Mouse (Mus musculus) liver, embryonic 11.5 days (tissue): ENCODE results near the gene Csrnp3. TPM values are rescaled to one million over a fixed set of nuclear protein-coding genes. Genes with fewer than 3 reads are reported as not detected.

Experiments used
- ATAC-seq: fragments of 200-750 bp; cut with Nextera tagmentation; replicated peaks from 2 replicates; pipeline ENCODE4 v1.8.0; 2017; ENCODE audit warnings: moderate number of reproducible peaks, mild to moderate bottlenecking, moderate TSS enrichment, moderate library complexity; ENCODE audit not compliant: low FRiP score
- DNase-seq: peaks from one replicate; pipeline ENCODE4 v3.0.0-alpha.2; 2017; ENCODE audit warnings: low spot score
- H3K27ac ChIP-seq: fragments of 300-500 bp; sonication (generic); 2 replicates; pipeline ENCODE4 v1.5.1; 2014; ENCODE audit warnings: mild to moderate bottlenecking, low read depth, low read length, control low read depth
- H3K27me3 ChIP-seq: fragments of 300-500 bp; sonication (generic); replicated peaks from 2 replicates; pipeline ENCODE4 v1.6.1; 2014; ENCODE audit warnings: low read length, mixed read lengths; ENCODE audit not compliant: control insufficient read depth, insufficient read depth
- H3K36me3 ChIP-seq: fragments of 300-500 bp; sonication (generic); 2 replicates; pipeline ENCODE4 v1.6.1; 2014; ENCODE audit warnings: mild to moderate bottlenecking, low read length, moderate library complexity, mixed read lengths; ENCODE audit not compliant: control insufficient read depth, insufficient read depth
- H3K4me1 ChIP-seq: fragments of 300-500 bp; sonication (generic); replicated peaks from 2 replicates; pipeline ENCODE4 v1.6.1; 2014; ENCODE audit warnings: low read length, mixed read lengths; ENCODE audit not compliant: control insufficient read depth, insufficient read depth
- H3K4me2 ChIP-seq: fragments of 300-500 bp; sonication (generic); 2 replicates; pipeline ENCODE4 v1.6.1; 2014; ENCODE audit warnings: mild to moderate bottlenecking, control low read depth, moderate library complexity
- H3K4me3 ChIP-seq: fragments of 300-500 bp; sonication (generic); 2 replicates; pipeline ENCODE4 v1.5.1; 2014; ENCODE audit warnings: low read depth, low read length, control low read depth
- H3K9ac ChIP-seq: fragments of 300-500 bp; sonication (generic); 2 replicates; pipeline ENCODE4 v1.6.1; 2014; ENCODE audit warnings: low read depth, low read length, control low read depth
- H3K9me3 ChIP-seq: fragments of 300-500 bp; sonication (generic); 2 replicates; pipeline ENCODE4 v1.6.1; 2016; ENCODE audit warnings: low read length, inconsistent platforms, mixed read lengths; ENCODE audit not compliant: control insufficient read depth
- WGBS: fragments of 180-500 bp; shearing (Covaris S2); extraction: QIAGEN DNeasy Blood & Tissue Kit; methylation state at CpG from one replicate; pipeline ENCODE4 v1.1.7; 2014; 5-methylcytosine and 5-hydroxymethylcytosine counted together
- polyA plus RNA-seq: library from polyadenylated mRNA; unstranded; fragments of >200 nt; fragmentation: Nextera tagmentation; extraction: Ambion mirVana; gene quantifications from 2 replicates; pipeline ENCODE4 v1.2.1, GENCODE M21; 2014

The Csrnp3 gene
- polyA plus RNA-seq, 1 experiment from 2014 or later = 0.51 TPM

DNA sequence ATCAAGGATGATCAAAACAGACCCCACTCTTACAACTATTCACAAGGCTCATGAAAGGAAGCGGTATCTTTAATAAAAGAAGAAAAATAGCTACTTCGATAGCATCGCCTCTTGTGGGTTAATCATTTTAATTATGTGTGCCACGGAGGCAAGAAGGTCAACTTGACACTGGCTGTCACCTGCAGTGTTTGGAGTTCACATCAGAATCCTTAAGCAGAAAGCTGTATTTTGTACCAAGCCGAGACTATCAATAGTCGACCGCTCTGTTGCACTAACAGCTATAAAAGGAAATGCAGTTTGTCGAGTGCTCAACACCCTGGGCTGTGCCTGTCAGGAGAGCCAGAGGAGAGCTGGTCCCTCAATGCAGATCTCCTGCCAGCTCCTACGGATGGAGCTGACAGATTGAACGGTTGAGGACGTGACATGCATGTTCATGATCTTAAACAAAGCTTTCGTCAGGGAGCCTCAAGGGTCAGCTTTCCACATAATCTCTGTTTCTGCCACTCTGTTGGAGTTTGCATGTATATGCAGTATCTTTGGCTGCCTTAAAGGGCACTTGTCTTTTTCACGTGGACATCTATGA lies 149.4 kb downstream of the Csrnp3 start:
- DNase-seq (no peak), ATAC-seq (no peak)
- H3K9me3 ChIP-seq = no peaks in the 10 kb centered on the region
- no peak overlapping the region for H3K27ac ChIP-seq
- no peak overlapping the region for H3K4me2 ChIP-seq
- H3K4me3 ChIP-seq = no peak overlapping the region
- H3K36me3 ChIP-seq = no peaks in the 10 kb centered on the region
- no peaks in the 10 kb centered on the region for H3K27me3 ChIP-seq
- WGBS = 69% methylated on average over 13 of the region's 13 CpGs
- H3K9ac ChIP-seq = no peak overlapping the region
- no peaks in the 10 kb centered on the region for H3K4me1 ChIP-seq

DNA sequence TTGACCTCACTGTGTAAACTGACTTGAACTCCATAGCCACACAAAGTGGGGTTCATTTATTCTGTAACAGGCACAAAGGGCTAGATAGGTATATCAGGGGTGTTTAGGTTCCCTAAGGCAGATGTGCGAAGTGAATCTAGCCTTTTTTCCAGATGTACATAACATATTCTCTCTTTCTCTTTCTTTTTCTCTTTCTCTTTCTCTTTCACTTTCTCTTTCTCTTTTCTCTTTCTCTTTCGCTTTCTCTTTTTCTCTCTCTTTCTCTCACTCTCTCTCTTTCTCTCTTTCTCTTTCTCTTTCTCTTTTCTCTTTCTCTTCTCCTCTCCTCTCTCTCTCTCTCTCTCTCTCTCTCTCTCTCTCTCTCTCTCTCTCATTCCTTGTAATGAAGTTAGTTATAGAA lies 153.2 kb downstream of the Csrnp3 start:
- Histone ChIP-seq H3K4me3 (no peak overlapping the region), H3K4me1 (no peaks in the 10 kb centered on the region), H3K9ac (no peak overlapping the region), H3K4me2 (no peak overlapping the region), H3K9me3 (no peaks in the 10 kb centered on the region), H3K27ac (no peak overlapping the region), H3K27me3 (no peaks in the 10 kb centered on the region), H3K36me3 (no peaks in the 10 kb centered on the region)
- WGBS = 79% methylated on average over 2 of the region's 2 CpGs
- ATAC-seq (no peak), DNase-seq (no peak)

DNA sequence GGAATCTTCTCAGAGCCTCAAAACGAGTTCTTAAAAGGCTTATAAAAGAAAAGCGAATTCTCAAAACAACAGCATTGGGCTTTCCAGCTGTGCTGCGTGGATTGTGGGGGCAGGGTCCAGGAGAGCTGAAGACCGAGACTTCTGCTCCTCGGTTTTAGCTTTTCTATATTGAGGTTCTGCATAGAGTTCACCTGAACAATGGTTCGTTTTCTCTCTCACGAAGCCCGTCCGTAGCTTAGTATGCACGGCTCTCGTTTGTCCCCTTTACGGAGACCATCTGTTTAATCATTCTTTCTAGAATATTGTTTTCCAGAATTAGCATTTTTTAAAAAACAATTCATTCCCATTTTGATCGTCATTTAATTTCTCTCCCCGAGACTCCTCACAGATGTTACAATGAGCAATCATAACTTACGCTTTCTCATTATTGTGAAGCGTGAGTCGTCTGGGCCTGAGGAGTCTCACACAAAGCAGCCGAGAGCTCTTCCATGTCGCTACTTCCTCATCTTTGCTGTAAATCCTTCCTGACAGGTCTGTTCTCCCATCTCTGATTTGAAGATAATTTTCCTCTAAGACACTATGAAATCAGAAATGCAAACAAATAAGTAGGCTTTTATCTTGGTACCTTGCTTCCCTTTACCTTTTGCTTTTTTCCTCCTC lies 163.6 kb downstream of the Csrnp3 start:
- DNase-seq = no peak
- Histone ChIP-seq H3K4me3 (no peak overlapping the region), H3K9me3 (no peaks in the 10 kb centered on the region), H3K27ac (no peak overlapping the region), H3K4me1 (no peaks in the 10 kb centered on the region), H3K27me3 (no peaks in the 10 kb centered on the region), H3K4me2 (no peak overlapping the region), H3K9ac (no peak overlapping the region), H3K36me3 (no peaks in the 10 kb centered on the region)
- 92% methylated on average over 19 of the region's 19 CpGs for WGBS
- no peak for ATAC-seq

DNA sequence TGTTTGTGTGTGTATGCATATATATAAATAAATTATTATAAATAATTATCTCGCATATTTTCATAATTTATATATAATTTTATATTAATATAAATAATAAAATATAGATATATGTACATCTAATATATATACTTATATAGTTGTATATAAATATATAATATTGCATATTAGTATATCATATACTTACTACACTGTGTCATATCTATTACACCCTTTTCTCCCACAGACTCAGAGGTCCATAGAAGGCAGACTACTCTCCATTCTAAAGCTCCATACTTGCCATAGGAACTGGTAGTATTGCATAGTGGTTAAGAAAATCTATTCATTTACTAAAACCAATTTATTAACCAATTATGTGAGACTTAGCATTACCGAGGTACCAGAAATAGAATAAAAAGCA lies 164.1 kb downstream of the Csrnp3 start:
- Histone ChIP-seq H3K9ac (no peak overlapping the region), H3K4me1 (no peaks in the 10 kb centered on the region), H3K27me3 (no peaks in the 10 kb centered on the region), H3K27ac (no peak overlapping the region), H3K36me3 (no peaks in the 10 kb centered on the region), H3K9me3 (no peaks in the 10 kb centered on the region), H3K4me3 (no peak overlapping the region), H3K4me2 (no peak overlapping the region)
- DNase-seq (no peak), ATAC-seq (no peak)
- WGBS = 73% methylated on average over 2 of the region's 2 CpGs

DNA sequence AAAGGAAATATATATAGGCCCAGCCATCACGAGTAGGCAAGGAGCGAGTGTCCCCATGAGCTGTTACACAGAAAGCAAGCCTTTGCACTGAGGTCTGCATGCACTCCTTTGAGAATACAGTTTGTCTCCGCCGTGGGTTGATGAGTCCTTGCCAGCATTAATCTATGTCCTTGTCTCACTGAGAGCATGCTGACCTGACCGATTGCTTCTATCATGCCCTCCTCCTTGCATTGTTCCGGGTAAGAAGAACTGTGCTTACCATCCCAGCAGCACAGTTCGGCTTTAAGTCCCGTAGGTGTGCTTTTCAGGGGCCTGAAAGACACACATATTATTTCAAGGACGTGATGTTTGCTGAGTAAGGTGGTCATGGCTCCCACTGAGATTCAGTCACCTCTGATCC lies 173.1 kb downstream of the Csrnp3 start:
- ATAC-seq (no peak), DNase-seq (no peak)
- Histone ChIP-seq H3K9me3 (no peaks in the 10 kb centered on the region), H3K27ac (no peak overlapping the region), H3K36me3 (no peaks in the 10 kb centered on the region), H3K4me2 (no peak overlapping the region), H3K4me1 (no peaks in the 10 kb centered on the region), H3K27me3 (no peaks in the 10 kb centered on the region), H3K4me3 (no peak overlapping the region), H3K9ac (no peak overlapping the region)
- 85% methylated on average over 9 of the region's 9 CpGs for WGBS

DNA sequence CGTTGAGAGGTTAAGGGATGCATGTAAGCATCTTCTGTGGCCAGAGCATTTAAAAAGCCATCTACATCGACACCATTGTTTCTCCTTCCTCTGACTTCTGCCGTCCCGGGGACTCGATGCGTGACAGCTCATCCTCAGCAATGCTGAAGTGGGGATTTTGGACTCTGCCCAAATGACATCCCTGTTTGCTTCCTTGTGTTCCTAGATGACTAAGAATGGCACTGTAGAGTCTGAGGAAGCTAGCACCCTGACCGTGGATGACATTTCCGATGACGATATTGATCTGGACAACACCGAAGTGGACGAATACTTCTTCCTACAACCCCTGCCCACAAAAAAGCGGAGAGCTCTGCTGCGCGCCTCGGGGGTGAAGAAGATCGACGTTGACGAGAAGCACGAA lies 173.7 kb downstream of the Csrnp3 start:
- H3K36me3 ChIP-seq = no peaks in the 10 kb centered on the region
- no peaks in the 10 kb centered on the region for H3K27me3 ChIP-seq
- no peaks in the 10 kb centered on the region for H3K4me1 ChIP-seq
- ATAC-seq = no peak
- no peak overlapping the region for H3K27ac ChIP-seq
- WGBS = 87% methylated on average over 19 of the region's 19 CpGs
- H3K9ac ChIP-seq = no peak overlapping the region
- H3K4me3 ChIP-seq = no peak overlapping the region
- no peak overlapping the region for H3K4me2 ChIP-seq
- no peaks in the 10 kb centered on the region for H3K9me3 ChIP-seq
- no peak for DNase-seq

DNA sequence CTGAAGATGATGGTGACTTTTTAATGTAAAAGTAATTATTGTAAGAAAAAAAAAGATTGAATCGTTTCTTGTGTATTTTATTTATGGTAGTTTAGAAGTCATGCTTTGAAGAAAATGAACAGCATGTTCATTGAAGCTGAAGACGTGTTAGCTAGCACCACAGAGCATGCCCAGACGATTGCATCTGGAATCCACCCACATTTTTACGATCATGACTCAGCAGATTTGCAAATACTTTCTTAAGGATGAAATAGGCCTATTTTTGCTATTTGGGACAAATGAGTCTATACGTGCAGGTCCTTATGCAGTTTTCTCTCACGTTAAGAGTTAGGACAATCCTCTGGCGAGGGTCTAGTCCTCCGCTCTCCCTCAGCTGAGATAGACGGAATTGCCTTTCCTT lies 177.9 kb downstream of the Csrnp3 start:
- no peak overlapping the region for H3K9ac ChIP-seq

DNA sequence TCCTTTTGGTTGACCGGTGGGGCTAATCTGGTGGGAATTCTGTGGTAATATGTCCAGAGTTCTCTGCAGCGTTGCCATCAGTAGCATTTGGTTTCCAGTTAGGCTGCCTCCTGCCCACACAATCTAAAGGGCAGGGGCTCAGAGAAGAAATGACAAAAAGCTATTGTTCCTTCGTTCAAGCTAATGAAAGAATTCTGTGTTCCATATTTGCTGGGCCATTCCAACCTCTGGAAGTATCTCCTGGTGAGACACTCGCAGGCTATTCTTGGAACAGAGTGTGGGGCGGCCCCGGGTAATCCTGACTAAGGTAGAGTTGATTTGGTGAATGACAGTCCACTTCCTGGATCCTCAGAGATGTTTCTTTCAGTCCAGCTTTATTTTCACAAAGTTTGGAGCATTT lies 179.3 kb downstream of the Csrnp3 start:
- ATAC-seq = no peak
- no peak for DNase-seq
- Histone ChIP-seq H3K4me2 (no peak overlapping the region), H3K4me1 (no peaks in the 10 kb centered on the region), H3K27ac (no peak overlapping the region), H3K4me3 (no peak overlapping the region), H3K36me3 (no peaks in the 10 kb centered on the region), H3K9me3 (no peaks in the 10 kb centered on the region), H3K9ac (no peak overlapping the region), H3K27me3 (no peaks in the 10 kb centered on the region)
- WGBS = 79% methylated on average over 6 of the region's 6 CpGs

More for the DNA sequence above, 177.9 kb downstream of the Csrnp3 start:
- no peak for DNase-seq
- Histone ChIP-seq H3K4me3 (no peak overlapping the region), H3K27ac (no peak overlapping the region), H3K4me2 (no peak overlapping the region), H3K27me3 (no peaks in the 10 kb centered on the region), H3K36me3 (no peaks in the 10 kb centered on the region), H3K4me1 (no peaks in the 10 kb centered on the region), H3K9me3 (no peaks in the 10 kb centered on the region)
- no peak for ATAC-seq
- WGBS = 91% methylated on average over 9 of the region's 9 CpGs

DNA sequence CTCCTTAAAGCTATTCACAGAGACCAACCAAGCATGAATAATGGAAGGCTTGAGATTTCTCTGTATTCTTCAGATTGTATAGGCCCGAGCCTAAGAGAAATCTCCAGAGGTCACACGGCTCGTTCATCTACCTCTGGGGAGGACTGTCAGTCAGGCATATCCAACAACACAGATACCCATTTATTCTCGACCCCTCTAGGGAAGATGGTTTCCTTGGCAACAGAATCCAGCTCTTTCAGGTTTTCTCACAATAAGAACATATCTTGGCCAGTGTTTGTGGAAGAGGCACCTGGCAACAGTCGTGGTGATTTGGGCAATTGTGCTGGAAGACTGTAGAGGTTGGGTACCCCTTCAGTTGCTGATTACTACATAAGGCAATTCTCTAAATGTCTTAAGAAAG lies 183.2 kb downstream of the Csrnp3 start:
- DNase-seq (no peak), ATAC-seq (no peak)
- H3K9me3 ChIP-seq = no peaks in the 10 kb centered on the region
- H3K4me2 ChIP-seq = no peak overlapping the region
- H3K4me3 ChIP-seq = no peak overlapping the region
- no peaks in the 10 kb centered on the region for H3K27me3 ChIP-seq
- no peaks in the 10 kb centered on the region for H3K36me3 ChIP-seq
- no peaks in the 10 kb centered on the region for H3K4me1 ChIP-seq
- no peak overlapping the region for H3K27ac ChIP-seq
- WGBS = 73% methylated on average over 5 of the region's 5 CpGs
- H3K9ac ChIP-seq = no peak overlapping the region
